Mouse (Mus musculus): ENCODE measurements around the gene Ndufs8.
A peak's percentile ranks its signal among the peaks of the same experiment; 100 is the strongest.
"Not testable (repeated sequence)": the region's sequence is repeated elsewhere in the genome, so short reads cannot be mapped to it uniquely, and the experiment has no call there.

Ndufs8 gene

GRCm38 (mm10) chr19:3912337-3913204 lies at the start of gene Ndufs8:
TSS of gene Ndufs8 (minus strand) at chr19:3912774.
- DNase-seq = peak; percentile 93

GRCm38 (mm10) chr19:3961805-3962204 lies 49.2 kb upstream of the Ndufs8 start:
- DNase-seq = not testable (repeated sequence)

- no peak for DNase-seq
These were observed 47.6 kb upstream of the Ndufs8 start for GRCm38 (mm10) chr19:3960211-3960610.

GRCm38 (mm10) chr19:3959030-3959429 lies 46.5 kb upstream of the Ndufs8 start:
- no peak for DNase-seq

GRCm38 (mm10) chr19:3958470-3958869 lies 45.9 kb upstream of the Ndufs8 start, which contains the start of gene Aldh3b3:
TSS of gene Aldh3b3 (plus strand) at chr19:3958645.
- DNase-seq = no peak

GRCm38 (mm10) chr19:3957296-3958036 lies 44.9 kb upstream of the Ndufs8 start:
- not testable (repeated sequence) for DNase-seq

GRCm38 (mm10) chr19:3955804-3956203 lies 43.2 kb upstream of the Ndufs8 start:
- DNase-seq = no peak

- DNase-seq = no peak
These were observed 42.5 kb upstream of the Ndufs8 start for GRCm38 (mm10) chr19:3955033-3955432.

GRCm38 (mm10) chr19:3952099-3952498 lies 39.5 kb upstream of the Ndufs8 start:
- no peak for DNase-seq

- no peak for DNase-seq
These were observed 38.9 kb upstream of the Ndufs8 start for GRCm38 (mm10) chr19:3951461-3951860.

GRCm38 (mm10) chr19:3950331-3950730 lies 37.8 kb upstream of the Ndufs8 start:
- no peak for DNase-seq

- DNase-seq = no peak
These were observed 36.0 kb upstream of the Ndufs8 start for GRCm38 (mm10) chr19:3948546-3948945.

GRCm38 (mm10) chr19:3947813-3948212 lies 35.2 kb upstream of the Ndufs8 start:
- DNase-seq = no peak

- DNase-seq = peak; percentile 66
These were observed 34.1 kb upstream of the Ndufs8 start for GRCm38 (mm10) chr19:3946715-3947114.

- no peak for DNase-seq
These were observed 33.4 kb upstream of the Ndufs8 start for GRCm38 (mm10) chr19:3945872-3946564.

- DNase-seq = no peak
These were observed 30.6 kb upstream of the Ndufs8 start for GRCm38 (mm10) chr19:3942986-3943735.

- DNase-seq = no peak
These were observed 29.7 kb upstream of the Ndufs8 start for GRCm38 (mm10) chr19:3942315-3942714.

GRCm38 (mm10) chr19:3935896-3936850 lies 23.6 kb upstream of the Ndufs8 start:
- DNase-seq = no peak

GRCm38 (mm10) chr19:3935032-3935895 lies 22.7 kb upstream of the Ndufs8 start, which contains the start of gene Unc93b1:
TSS of gene Unc93b1 (plus strand) at chr19:3935186.
- no peak for DNase-seq

GRCm38 (mm10) chr19:3931716-3932115 lies 19.1 kb upstream of the Ndufs8 start:
- no peak for DNase-seq

All from cerebellum, adult 8-10 months (tissue).